9 mouse cellular contexts compared by ENCODE assay signal in genomic region chr6:116286870-116287575, GRCm38 (mm10). TPM values are rescaled to one million over a fixed set of nuclear protein-coding genes. Genes with fewer than 3 reads are reported as not detected.
DNase-seq lines count a peak whose midpoint lies in the region; ATAC-seq lines count a peak whose summit lies in the region.
"Had no signal": no experiment of that assay in that cellular context is flagged by ENCODE, and none has a peak within 500 bp of the region (broad histone marks: within the 10 kb centered on the region; RNA-seq: fewer than 3 reads in every experiment).

No protein-coding gene starts in this region.

- no peaks in the 10 kb centered on the region for H3K27me3 ChIP-seq in kidney, embryonic 15.5 days
- no peaks in the 10 kb centered on the region for H3K27me3 ChIP-seq in forebrain, embryonic 11.5 days (ENCODE audit: control insufficient read depth, insufficient read depth, low read length)
- H3K27me3 ChIP-seq: embryonic facial prominence, embryonic 13.5 days had no signal

- H3K27ac ChIP-seq in kidney, embryonic 15.5 days: peak overlapping the region; percentile 27; the same call in 1 of the 2 replicates
- H3K27ac ChIP-seq in forebrain, embryonic 11.5 days (ENCODE audit: low read depth, low read length): no peak overlapping the region
- H3K27ac ChIP-seq: embryonic facial prominence, embryonic 13.5 days had no signal

- WGBS in kidney, embryonic 15.5 days: 67% methylated on average over 5 of the region's 5 CpGs
- WGBS in forebrain, embryonic 11.5 days: 80% methylated on average over 5 of the region's 5 CpGs

- ATAC-seq in kidney, embryonic 15.5 days (replicated peaks; ENCODE audit: low FRiP score): peak; percentile 94
- no peak for ATAC-seq in forebrain, embryonic 11.5 days (replicated peaks; ENCODE audit: low FRiP score)

- H3K36me3 ChIP-seq in kidney, embryonic 15.5 days: no peaks in the 10 kb centered on the region
- H3K36me3 ChIP-seq in forebrain, embryonic 11.5 days (ENCODE audit: control insufficient read depth, insufficient read depth, low read length): no peaks in the 10 kb centered on the region

- H3K4me2 ChIP-seq in kidney, embryonic 15.5 days: no peak overlapping the region
- no peak overlapping the region for H3K4me2 ChIP-seq in forebrain, embryonic 11.5 days (ENCODE audit: low read depth, low read length, severe bottlenecking)
- H3K4me2 ChIP-seq: embryonic facial prominence, embryonic 13.5 days had no signal

- DNase-seq in A20 (ENCODE audit: low read depth, low spot score): peak; percentile 79
- DNase-seq in c-Kit-negative CD71-positive TER-119-positive erythroid progenitor cells, embryonic 14.5 days (ENCODE audit: low read depth, low spot score): peak; percentile 88
- DNase-seq in skeletal muscle tissue, adult 2 months (ENCODE audit: low read depth, low spot score): peak; percentile 7
- DNase-seq in forebrain, embryonic 11.5 days (ENCODE audit: low spot score): no peak
- DNase-seq in layer of hippocampus, postnatal 36 days: no peak
- DNase-seq in cerebellum, adult 11-12 months: no peak
- DNase-seq in ovary, postnatal 10 days (ENCODE audit: low spot score): no peak

- no peaks in the 10 kb centered on the region for H3K4me1 ChIP-seq in kidney, embryonic 15.5 days
- no peaks in the 10 kb centered on the region for H3K4me1 ChIP-seq in forebrain, embryonic 11.5 days (replicated peaks; ENCODE audit: control insufficient read depth, insufficient read depth, low read length)
- H3K4me1 ChIP-seq: embryonic facial prominence, embryonic 13.5 days had no signal

- H3K9ac ChIP-seq in kidney, embryonic 15.5 days: no peak overlapping the region
- H3K9ac ChIP-seq in forebrain, embryonic 11.5 days (ENCODE audit: low read length): no peak overlapping the region
- H3K9ac ChIP-seq: embryonic facial prominence, embryonic 13.5 days had no signal

- H3K9me3 ChIP-seq in kidney, embryonic 15.5 days (replicated peaks): no peaks in the 10 kb centered on the region
- H3K9me3 ChIP-seq in forebrain, embryonic 11.5 days (ENCODE audit: control insufficient read depth, low read length): no peaks in the 10 kb centered on the region
- H3K9me3 ChIP-seq: embryonic facial prominence, embryonic 13.5 days had no signal

- H3K4me3 ChIP-seq in kidney, embryonic 15.5 days (replicated peaks): no peak overlapping the region
- H3K4me3 ChIP-seq in forebrain, embryonic 11.5 days (ENCODE audit: low read depth, low read length): no peak overlapping the region
- H3K4me3 ChIP-seq: embryonic facial prominence, embryonic 13.5 days had no signal

RNA-seq across cellular contexts. Expression of gene Zfand4, which starts 23.0 kb away (rescaled TPM):
- polyA plus RNA-seq in kidney, embryonic 15.5 days (2015; fragmentation: Nextera tagmentation; extraction: Ambion mirVana): 6.7 and 7.6 TPM in 2 replicates
- 12.7 and 12.9 TPM in 2 replicates for polyA plus RNA-seq in forebrain, embryonic 11.5 days (2014; fragmentation: Nextera tagmentation; extraction: Ambion mirVana)
- 1 to 10 TPM; 6.2 to 9.1 TPM for total RNA-seq in layer of hippocampus, postnatal 36 days (2021)

RNA-seq across cellular contexts. Expression of gene March8, which starts 50.8 kb away (rescaled TPM):
- polyA plus RNA-seq in kidney, embryonic 15.5 days (2015; fragmentation: Nextera tagmentation; extraction: Ambion mirVana): 37.5 and 40.4 TPM in 2 replicates
- polyA plus RNA-seq in forebrain, embryonic 11.5 days (2014; fragmentation: Nextera tagmentation; extraction: Ambion mirVana): 33.4 and 35.8 TPM in 2 replicates
- 10 to 100 TPM; 57.4 to 58.7 TPM for total RNA-seq in layer of hippocampus, postnatal 36 days (2021)

Comparison
In these comparisons a context has a peak if more than half of its experiments do, and no peak if none do; other contexts are left out.
1. DNase-seq: peak in A20 (single experiment), c-Kit-negative CD71-positive TER-119-positive erythroid progenitor cells, embryonic 14.5 days (single experiment) and skeletal muscle tissue, adult 2 months (single experiment); none in forebrain, embryonic 11.5 days (single experiment), layer of hippocampus, postnatal 36 days (0 of 2), cerebellum, adult 11-12 months (single experiment) and ovary, postnatal 10 days (single experiment).